Comparison of ENCODE assay signal across 18 mouse cellular contexts in genomic region chr1:165247788-165248187, GRCm38 (mm10). TPM values are rescaled to one million over a fixed set of nuclear protein-coding genes. Genes with fewer than 3 reads are reported as not detected.
DNase-seq lines count a peak whose midpoint lies in the region; ATAC-seq and TF ChIP-seq lines count a peak whose summit lies in the region.
"Had no signal": no experiment of that assay in that cellular context is flagged by ENCODE, and none has a peak within 500 bp of the region (broad histone marks: within the 10 kb centered on the region; RNA-seq: fewer than 3 reads in every experiment).

No protein-coding gene starts in this region.

- no peak for TF ChIP-seq RAD21 in MEL (IDR thresholded peaks at IDR 0.05; ENCODE audit: low read depth, low read length)

- ATAC-seq in hindbrain, embryonic 16.5 days = no peak
- ATAC-seq: activated CD4-positive, CD25-positive, alpha-beta regulatory T cell, adult 4 months; CD4-positive, CD25-positive, alpha-beta regulatory T cell, adult 4 months; Patski had no signal

- no peak for TF ChIP-seq CTCF in gastrocnemius, adult 2 months (IDR thresholded peaks at IDR 0.05)
- no peak for TF ChIP-seq CTCF in MEL (IDR thresholded peaks at IDR 0.05 in 2 of 3, conservative IDR thresholded peaks at IDR 0.05 in 1 of 3; ENCODE audit: control insufficient read depth in 1 of 3, insufficient read depth in 1 of 3, low read depth in 2 of 3, low read length in 3 of 3, poor library complexity in 1 of 3, severe bottlenecking in 1 of 3)

- no peak for TF ChIP-seq POLR2A in MEL (IDR thresholded peaks at IDR 0.05; ENCODE audit: control insufficient read depth in 1 of 2, insufficient read depth in 1 of 2, low read depth in 1 of 2, low read length in 2 of 2, poor library complexity in 1 of 2)

- H3K4me3 ChIP-seq in gastrocnemius, adult 2 months = no peak overlapping the region
- peak overlapping the region; percentile 24 to 25; a peak in 3 of 4 replicates for H3K4me3 ChIP-seq in MEL (ENCODE audit: control insufficient read depth in 1 of 2, insufficient read depth in 1 of 2, low read depth in 2 of 2, low read length in 2 of 2)
- no peak overlapping the region for H3K4me3 ChIP-seq in hindbrain, embryonic 16.5 days (ENCODE audit: low read length)

- peaks cover 0 to 7% of the 10 kb centered on the region in 2 experiments; a peak in 2 of 4 replicates for H3K4me1 ChIP-seq in MEL (ENCODE audit: control insufficient read depth in 1 of 2, insufficient read depth in 2 of 2, low read length in 2 of 2)
- no peaks in the 10 kb centered on the region for H3K4me1 ChIP-seq in hindbrain, embryonic 16.5 days (ENCODE audit: control insufficient read depth, insufficient read depth, low read depth, low read length)

- no peaks in the 10 kb centered on the region for H3K9me3 ChIP-seq in MEL (replicated peaks; ENCODE audit: insufficient read depth, low read length)
- no peaks in the 10 kb centered on the region for H3K9me3 ChIP-seq in hindbrain, embryonic 16.5 days (ENCODE audit: control insufficient read depth, low read length)
- H3K9me3 ChIP-seq: G1E had no signal

- WGBS in hindbrain, embryonic 16.5 days = 84% methylated on average over 3 of the region's 3 CpGs

- H3K36me3 ChIP-seq in MEL (ENCODE audit: control insufficient read depth in 1 of 2, insufficient read depth in 2 of 2, low read length in 2 of 2) = peaks cover 0 to 7% of the 10 kb centered on the region in 2 experiments; a peak in 2 of 4 replicates
- H3K36me3 ChIP-seq in hindbrain, embryonic 16.5 days (ENCODE audit: control insufficient read depth, insufficient read depth, low read length) = no peaks in the 10 kb centered on the region
- H3K36me3 ChIP-seq: G1E had no signal

- peak overlapping the region; percentile 71; the same call in 1 of the 2 replicates for H3K27ac ChIP-seq in gastrocnemius, adult 2 months
- H3K27ac ChIP-seq in MEL (ENCODE audit: control insufficient read depth, low read depth, low read length) = peak overlapping the region; percentile 56
- H3K27ac ChIP-seq in hindbrain, embryonic 16.5 days (ENCODE audit: low read depth, low read length) = no peak overlapping the region

- TF ChIP-seq EP300 in MEL (IDR thresholded peaks at IDR 0.05; ENCODE audit: low read depth in 1 of 2, low read length in 2 of 2) = peak in 1 of 2 experiments; percentile 29; a peak in 1 of 4 replicates

- intact Hi-C loops in gastrocnemius, adult 2 months (cut with DNase I) = no loop called here

- no peak overlapping the region for H3K4me2 ChIP-seq in hindbrain, embryonic 16.5 days (ENCODE audit: low read length)

- DNase-seq in gastrocnemius, adult 2 months = no peak
- DNase-seq in gastrocnemius, adult 8-10 months (ENCODE audit: low spot score in 2 of 2) = no peak
- DNase-seq in MEL (ENCODE audit: low read depth, low spot score) = peak; percentile 69
- peak; percentile 51 for DNase-seq in MEL-GATA-1-ER (ENCODE audit: extremely low read depth, low read depth)
- no peak for DNase-seq in heart, postnatal 4 days
- DNase-seq: adrenal gland, postnatal 25 days; B cell, adult 2 months; cerebellum, adult 11 months; cerebellum, adult 11-12 months; cerebellum, adult 18-20 months; cerebellum, adult 2 months; cerebellum, adult 8-10 months had no signal

- H3K79me2 ChIP-seq in MEL (ENCODE audit: control insufficient read depth, insufficient read depth, low read length, poor library complexity) = no peaks in the 10 kb centered on the region

- peak overlapping the region; percentile 54 for H3K9ac ChIP-seq in MEL (ENCODE audit: control insufficient read depth, low read depth, low read length, poor library complexity, severe bottlenecking)
- H3K9ac ChIP-seq in hindbrain, embryonic 16.5 days (ENCODE audit: low read depth, low read length) = no peak overlapping the region

- H3K27me3 ChIP-seq in MEL (ENCODE audit: control insufficient read depth in 1 of 2, insufficient read depth in 2 of 2, low read length in 2 of 2) = no peaks in the 10 kb centered on the region
- H3K27me3 ChIP-seq in hindbrain, embryonic 16.5 days (replicated peaks; ENCODE audit: control insufficient read depth, insufficient read depth, low read length) = no peaks in the 10 kb centered on the region
- H3K27me3 ChIP-seq: CH12.LX, Patski had no signal

TF ChIP-seq in MEL, 35 proteins besides CTCF, POLR2A, EP300 and RAD21:
- TF ChIP-seq GATA1 (IDR thresholded peaks at IDR 0.05; ENCODE audit: low read depth, low read length) (peak; percentile 36; the same call in 1 of the 2 replicates), NRF1 (IDR thresholded peaks at IDR 0.05; ENCODE audit: insufficient read depth, low read depth, low read length, poor library complexity, severe bottlenecking) (no peak), E2F4 (IDR thresholded peaks at IDR 0.05; ENCODE audit: borderline replicate concordance, low read depth, low read length) (no peak), TAL1 (IDR thresholded peaks at IDR 0.05; ENCODE audit: low read length) (peak; percentile 47)

RNA-seq across cellular contexts. Expression of gene Tiprl, which starts 11.0 kb away (rescaled TPM):
- total RNA-seq in gastrocnemius, adult 2 months (2021) = 10 to 100 TPM; 19.7 to 20.9 TPM
- total RNA-seq in gastrocnemius, adult 8-10 months (2022) = 10 to 100 TPM; 18.6 to 21.7 (median 19.5) TPM
- total RNA-seq in MEL (2012; rRNA removed) = 47.1 and 50.6 TPM in 2 replicates
- 100 to 1,000 TPM in 1 of 2 experiments, 10 to 100 TPM in 1; 51.4 to 293 TPM for polyA plus RNA-seq in MEL (2012; ENCODE audit: insufficient read depth in 1 of 2, insufficient read length in 2 of 2, low read depth in 1 of 2, low replicate concordance in 2 of 2, missing spikeins in 1 of 2)
- 10 to 100 TPM; 52.2 to 52.7 TPM for total RNA-seq in heart, postnatal 4 days (2021)
- 145 and 147 TPM in 2 replicates for polyA plus RNA-seq in hindbrain, embryonic 16.5 days (2015; fragmentation: Nextera tagmentation; extraction: Ambion mirVana)

RNA-seq across cellular contexts. Expression of gene Gpr161, which starts 47.8 kb away (rescaled TPM):
- 1 to 10 TPM; 1.0 to 1.3 TPM for total RNA-seq in gastrocnemius, adult 2 months (2021)
- under 1 TPM; 0.68 to 0.96 (median 0.80) TPM for total RNA-seq in gastrocnemius, adult 8-10 months (2022)
- total RNA-seq in MEL (2012; rRNA removed) = 0.08 and 0.10 TPM in 2 replicates
- polyA plus RNA-seq in MEL (2012; ENCODE audit: insufficient read depth in 1 of 2, insufficient read length in 2 of 2, low read depth in 1 of 2, low replicate concordance in 2 of 2, missing spikeins in 1 of 2) = under 1 TPM in 1 of 2 experiments, not detected in 1; 0.97 TPM
- 1 to 10 TPM; 5.8 to 8.0 TPM for total RNA-seq in heart, postnatal 4 days (2021)
- polyA plus RNA-seq in hindbrain, embryonic 16.5 days (2015; fragmentation: Nextera tagmentation; extraction: Ambion mirVana) = 3.0 and 3.3 TPM in 2 replicates
- polyA plus RNA-seq: activated CD4-positive, CD25-positive, alpha-beta regulatory T cell, adult 4 months; G1E had no signal

RNA-seq across cellular contexts. Expression of gene Sft2d2, which starts 53.5 kb away (rescaled TPM):
- total RNA-seq in gastrocnemius, adult 2 months (2021) = 1 to 10 TPM; 8.9 to 9.7 TPM
- 10 to 100 TPM in 3 of 4 experiments, 1 to 10 TPM in 1; 8.7 to 10.7 (median 10.3) TPM for total RNA-seq in gastrocnemius, adult 8-10 months (2022)
- total RNA-seq in MEL (2012; rRNA removed) = 4.0 and 4.4 TPM in 2 replicates
- polyA plus RNA-seq in MEL (2012; ENCODE audit: insufficient read depth in 1 of 2, insufficient read length in 2 of 2, low read depth in 1 of 2, low replicate concordance in 2 of 2, missing spikeins in 1 of 2) = 1 to 10 TPM in 1 of 2 experiments, not detected in 1; 8.9 TPM
- total RNA-seq in heart, postnatal 4 days (2021) = 10 to 100 TPM; 16.6 to 17.4 TPM
- polyA plus RNA-seq in hindbrain, embryonic 16.5 days (2015; fragmentation: Nextera tagmentation; extraction: Ambion mirVana) = 5.8 and 7.9 TPM in 2 replicates

Comparison
In these comparisons a context has a peak if more than half of its experiments do, and no peak if none do; other contexts are left out.
1. DNase-seq: peak in MEL (single experiment) and MEL-GATA-1-ER (single experiment); none in gastrocnemius, adult 2 months (single experiment), gastrocnemius, adult 8-10 months (0 of 2) and heart, postnatal 4 days (single experiment).
2. H3K4me3 ChIP-seq: peak in MEL (2 of 2); none in gastrocnemius, adult 2 months (single experiment) and hindbrain, embryonic 16.5 days (single experiment).